Mouse (Mus musculus) CH12.LX (cell line): ENCODE results near the gene Rmdn2. TPM values are rescaled to one million over a fixed set of nuclear protein-coding genes. Genes with fewer than 3 reads are reported as not detected.

Source experiments
- DNase-seq: peaks from one replicate; pipeline ENCODE4 v3.0.0-alpha.2; 2013; ENCODE audit errors: extremely low read depth
- H3K27ac ChIP-seq: 2 replicates; pipeline ENCODE4 v1.5.1; 2012; ENCODE audit warnings: low read depth, mild to moderate bottlenecking, control low read depth, moderate library complexity; ENCODE audit not compliant: insufficient read depth
- H3K27me3 ChIP-seq: replicated peaks from 2 replicates; pipeline ENCODE3; 2012; ENCODE audit warnings: inconsistent platforms
- H3K36me3 ChIP-seq, 2 experiments: replicated peaks in 1 of 2; 2 replicates each; pipeline versions ENCODE3 to v1.6.1; 2012; ENCODE audit warnings: inconsistent platforms in 1 of 2, low read length in 1 of 2, mild to moderate bottlenecking in 1 of 2, mixed read lengths in 1 of 2, moderate library complexity in 1 of 2; ENCODE audit not compliant: control insufficient read depth in 1 of 2, insufficient read depth in 1 of 2
- H3K4me1 ChIP-seq, 2 experiments: 2 replicates each; pipeline ENCODE4 v1.6.1; 2012; ENCODE audit warnings: inconsistent platforms in 1 of 2, moderate library complexity in 1 of 2; ENCODE audit not compliant: insufficient read depth in 2 of 2, control insufficient read depth in 1 of 2
- H3K4me2 ChIP-seq: 2 replicates; pipeline ENCODE4 v1.6.1; 2012; ENCODE audit warnings: low read depth, mild to moderate bottlenecking, control low read depth; ENCODE audit not compliant: poor library complexity, insufficient read depth, severe bottlenecking
- H3K4me3 ChIP-seq, 3 experiments: fragments of 150-350 bp in 1 of 3; sonication (generic) in 1 of 3; replicated peaks in 1 of 3; 2 replicates each; pipeline versions ENCODE3 to v1.5.1; 2011 to 2012; ENCODE audit warnings: low read depth in 2 of 3, low read length in 2 of 3, mild to moderate bottlenecking in 2 of 3, moderate library complexity in 2 of 3, control low read depth in 1 of 3, improper control_type of control experiment in 1 of 3, inconsistent platforms in 1 of 3, mixed read lengths in 1 of 3; ENCODE audit not compliant: poor library complexity in 1 of 3
- H3K79me2 ChIP-seq: replicated peaks from 2 replicates; pipeline ENCODE4 v1.6.1; 2012; ENCODE audit warnings: mild to moderate bottlenecking, moderate library complexity; ENCODE audit not compliant: control insufficient read depth, poor library complexity, insufficient read depth, severe bottlenecking; ENCODE audit errors: extremely low read depth
- H3K9ac ChIP-seq: 2 replicates; pipeline ENCODE4 v1.6.1; 2012; ENCODE audit warnings: low read depth, mild to moderate bottlenecking, control low read depth, moderate library complexity; ENCODE audit not compliant: insufficient read depth
- H3K9me3 ChIP-seq: replicated peaks from 2 replicates; pipeline ENCODE3; 2012; ENCODE audit warnings: low read length, inconsistent platforms, mixed read lengths
- HCFC1 ChIP-seq: IDR thresholded peaks from 2 replicates; pipeline ENCODE4 v1.6.1; 2012; ENCODE audit warnings: low read depth, mild to moderate bottlenecking, inconsistent platforms, low read length, improper control_type of control experiment
- IRF4 ChIP-seq: IDR thresholded peaks from 2 replicates; pipeline ENCODE4 v1.6.1; 2014; ENCODE audit warnings: low read depth, mild to moderate bottlenecking, inconsistent platforms, low read length, improper control_type of control experiment
- JUN ChIP-seq: IDR thresholded peaks from 2 replicates; pipeline ENCODE4 v1.6.1; 2011; ENCODE audit warnings: low read depth, mild to moderate bottlenecking, low read length, improper control_type of control experiment, moderate library complexity; ENCODE audit not compliant: insufficient read depth
- KAT2A ChIP-seq: IDR thresholded peaks from 2 replicates; pipeline ENCODE4 v1.6.1; 2012; ENCODE audit warnings: low read length, improper control_type of control experiment, inconsistent platforms; ENCODE audit not compliant: insufficient replicate concordance
- MAX ChIP-seq: IDR thresholded peaks from 2 replicates; pipeline ENCODE4 v1.6.1; 2011; ENCODE audit warnings: low read length, improper control_type of control experiment
- MEF2A ChIP-seq: IDR thresholded peaks from 2 replicates; pipeline ENCODE4 v1.6.1; 2014; ENCODE audit warnings: low read depth, mild to moderate bottlenecking, inconsistent platforms, low read length, improper control_type of control experiment, borderline replicate concordance
- MYC ChIP-seq: IDR thresholded peaks from 2 replicates; pipeline ENCODE4 v1.6.1; 2011; ENCODE audit warnings: low read depth, mild to moderate bottlenecking, improper control_type of control experiment, low read length
- RAD21 ChIP-seq: IDR thresholded peaks from 2 replicates; pipeline ENCODE4 v1.6.1; 2011; ENCODE audit warnings: low read depth, mild to moderate bottlenecking, low read length, improper control_type of control experiment, moderate library complexity
- SMC3 ChIP-seq: IDR thresholded peaks from 2 replicates; pipeline ENCODE4 v1.6.1; 2011; ENCODE audit warnings: low read depth, low read length, improper control_type of control experiment
- TCF12 ChIP-seq: IDR thresholded peaks from 2 replicates; pipeline ENCODE4 v1.6.1; 2014; ENCODE audit warnings: low read depth, mild to moderate bottlenecking, inconsistent platforms, low read length, improper control_type of control experiment
- ZC3H11A ChIP-seq: IDR thresholded peaks from 2 replicates; pipeline ENCODE4 v1.6.1; 2012; ENCODE audit warnings: low read depth, mild to moderate bottlenecking, inconsistent platforms, low read length, improper control_type of control experiment
- dilution Hi-C: fragments of 300-500 bp; cut with MboI; formaldehyde crosslinking; loops from 2 replicates; pipeline ENCODE4 v1.14.3; 2020; ENCODE audit warnings: low sequenced_read_pairs; ENCODE audit not compliant: extremely low pct_unique_long_range_greater_than_20kb, extremely low pct_ligation_motif_present
- in situ Hi-C: fragments of 300-500 bp; cut with MboI; formaldehyde crosslinking; loops from 3 replicates; pipeline ENCODE4 v1.14.3; 2019; ENCODE audit warnings: low sequenced_read_pairs, low pct_ligation_motif_present, low pct_unique_long_range_greater_than_20kb, mixed read lengths
- polyA plus RNA-seq: library from polyadenylated mRNA; unstranded; fragments of >175 nt; gene quantifications from 2 replicates; pipeline ENCODE4 v1.2.1, GENCODE M21; 2012; ENCODE audit warnings: low read depth; ENCODE audit not compliant: insufficient read length
- total RNA-seq, 2 experiments: library from RNA; depleted of rRNA; stranded (reverse); fragments of 300-350 nt in 1 of 2; fragments of >200 nt in 1 of 2; gene quantifications; 2 replicates each; pipeline ENCODE4 v1.2.3; 2012 to 2014

Gene Rmdn2
- total and polyA plus RNA-seq, 3 experiments, result 0.59 to 3.0 (median 2.2) TPM

DNA sequence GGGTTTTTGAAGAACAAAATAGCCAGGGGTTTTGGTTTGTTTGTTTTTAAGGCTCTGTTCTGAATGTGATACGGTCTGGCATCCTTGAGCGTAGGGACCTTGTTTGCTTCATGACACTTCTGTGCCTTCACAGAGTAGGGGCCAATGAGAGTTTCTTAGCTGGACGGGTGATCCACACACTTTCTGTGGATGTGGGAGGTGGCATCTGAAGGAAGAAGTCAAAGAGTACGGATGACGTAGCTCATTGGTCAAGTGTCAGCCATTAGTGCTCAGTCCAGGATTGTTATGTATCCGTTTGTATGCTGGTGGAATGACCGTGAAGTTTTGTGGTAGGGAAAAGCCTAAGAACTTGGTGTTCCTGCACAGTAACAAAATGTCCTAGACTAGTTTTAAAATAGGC is 10.9 kb downstream of the Rmdn2 start:
- no peak for DNase-seq
- peaks cover 0 to 7% of the 10 kb centered on the region in 2 experiments; a peak in 2 of 4 replicates for H3K4me1 ChIP-seq
- in situ Hi-C loops, result no loop called here

GRCm38 (mm10) chr17:79623841-79624240 is 12.2 kb downstream of the Rmdn2 start:
- H3K27me3 ChIP-seq, result no peaks in the 10 kb centered on the region
- no peak overlapping the region for H3K27ac ChIP-seq
- TF ChIP-seq ZC3H11A, result no peak
- no peak overlapping the region for H3K4me3 ChIP-seq
- dilution Hi-C loops (no loop called here), in situ Hi-C loops (no loop called here)
- no peaks in the 10 kb centered on the region for H3K79me2 ChIP-seq
- no peaks in the 10 kb centered on the region for H3K36me3 ChIP-seq
- H3K4me2 ChIP-seq, result no peak overlapping the region
- H3K9me3 ChIP-seq, result no peaks in the 10 kb centered on the region
- peaks cover 0 to 7% of the 10 kb centered on the region in 2 experiments; a peak in 2 of 4 replicates for H3K4me1 ChIP-seq
- DNase-seq, result no peak
- H3K9ac ChIP-seq, result no peak overlapping the region

More for the DNA sequence above, 10.9 kb downstream of the Rmdn2 start:
- Histone ChIP-seq H3K27ac (no peak overlapping the region), H3K9me3 (no peaks in the 10 kb centered on the region), H3K4me2 (no peak overlapping the region), H3K36me3 (no peaks in the 10 kb centered on the region), H3K79me2 (no peaks in the 10 kb centered on the region), H3K4me3 (no peak overlapping the region), H3K9ac (no peak overlapping the region), H3K27me3 (no peaks in the 10 kb centered on the region)
- TF ChIP-seq MEF2A, result no peak
- TF ChIP-seq KAT2A, result no peak
- no peak for TF ChIP-seq MAX
- TF ChIP-seq RAD21, result no peak
- no peak for TF ChIP-seq SMC3
- no peak for TF ChIP-seq JUN
- dilution Hi-C loops, result no loop called here

DNA sequence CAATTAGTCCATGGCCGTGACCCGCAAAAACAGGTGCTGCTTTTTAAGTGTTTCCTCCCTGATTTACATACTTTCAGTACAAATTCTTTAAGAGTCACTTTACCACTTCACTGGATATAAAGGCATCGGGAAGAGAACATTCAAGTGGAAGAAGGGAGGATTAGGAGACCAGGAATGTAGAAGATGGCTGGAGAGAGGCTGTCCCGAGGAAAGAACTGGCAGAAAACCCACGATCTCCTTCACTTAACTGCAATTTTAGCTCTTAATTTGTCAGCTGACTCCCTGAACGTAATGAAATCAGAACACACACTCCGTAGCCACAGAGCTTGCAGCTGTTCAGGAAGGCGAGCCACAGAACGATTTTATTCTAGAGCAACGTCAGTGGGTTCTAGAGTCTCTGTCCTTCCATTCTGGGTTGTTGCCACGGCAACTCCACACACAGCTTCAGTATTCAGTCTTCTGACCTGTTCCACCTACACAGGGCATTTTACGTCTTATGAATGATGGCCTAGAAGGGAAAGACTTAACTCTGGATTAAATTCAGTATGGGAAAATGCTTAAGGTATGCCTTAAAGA is 14.7 kb downstream of the Rmdn2 start:
- peaks cover 0 to 7% of the 10 kb centered on the region in 2 experiments; a peak in 2 of 4 replicates for H3K4me1 ChIP-seq
- H3K4me3 ChIP-seq, result no peak overlapping the region
- H3K79me2 ChIP-seq, result no peaks in the 10 kb centered on the region
- no peak for TF ChIP-seq KAT2A
- TF ChIP-seq MYC, result no peak
- TF ChIP-seq HCFC1, result no peak
- TF ChIP-seq TCF12, result no peak
- TF ChIP-seq IRF4, result no peak
- no peaks in the 10 kb centered on the region for H3K36me3 ChIP-seq
- dilution Hi-C loops (no loop called here), in situ Hi-C loops (no loop called here)
- no peaks in the 10 kb centered on the region for H3K9me3 ChIP-seq
- DNase-seq, result no peak
- no peak overlapping the region for H3K9ac ChIP-seq
- H3K27ac ChIP-seq, result no peak overlapping the region
- H3K27me3 ChIP-seq, result no peaks in the 10 kb centered on the region
- no peak overlapping the region; the same call in 1 of the 2 replicates for H3K4me2 ChIP-seq
